In the genomic region with DNA sequence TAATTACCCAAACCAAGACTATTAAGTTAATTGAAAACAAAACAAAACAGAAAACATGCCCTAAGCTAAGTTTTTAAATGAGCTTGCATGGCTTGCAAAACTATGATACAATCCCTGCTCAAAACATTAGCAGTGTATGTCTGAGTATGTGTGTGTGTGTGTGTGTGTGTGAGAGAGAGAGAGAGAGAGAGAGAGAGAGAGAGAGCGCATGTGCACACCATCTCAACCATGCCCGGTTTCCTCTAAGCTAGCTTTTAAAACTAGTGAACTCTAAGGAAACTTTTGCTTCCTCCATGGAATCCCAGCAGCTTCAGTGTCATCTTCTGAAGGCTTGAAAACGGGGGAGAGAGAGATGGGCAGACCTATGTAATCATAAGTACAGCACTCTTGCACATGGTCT, we compare ENCODE assay signal across 20 mouse cellular contexts.
"Had no signal": no experiment of that assay in that cellular context is flagged by ENCODE, and none has a peak within 500 bp of the region (broad histone marks: within the 10 kb centered on the region; RNA-seq: fewer than 3 reads in every experiment).

No protein-coding gene starts in this region.

- H3K4me1 ChIP-seq: intestine, embryonic 15.5 days; kidney, embryonic 15.5 days; midbrain, embryonic 10.5 days; midbrain, embryonic 15.5 days; neural tube, embryonic 12.5 days; neural tube, embryonic 15.5 days had no signal

- H3K4me3 ChIP-seq: intestine, embryonic 15.5 days; kidney, embryonic 15.5 days; limb, embryonic 10.5 days; limb, embryonic 13.5 days; midbrain, embryonic 10.5 days; midbrain, embryonic 15.5 days; neural tube, embryonic 12.5 days; neural tube, embryonic 15.5 days had no signal

- ATAC-seq: intestine, embryonic 15.5 days; lung, postnatal 0 days; midbrain, embryonic 15.5 days had no signal

- DNase-seq: kidney, adult 11 months; kidney, adult 8-10 months; kidney, postnatal 10 days; kidney, postnatal 36 days; lung, embryonic 14.5 days; retina, postnatal 1 day; right cerebral cortex, postnatal 25 days; spleen, adult 18-20 months; thymus, adult 18-20 months; thymus, postnatal 36 days had no signal

- H3K9me3 ChIP-seq: intestine, embryonic 15.5 days; kidney, embryonic 15.5 days; limb, embryonic 10.5 days; limb, embryonic 13.5 days; midbrain, embryonic 10.5 days; midbrain, embryonic 15.5 days; neural tube, embryonic 12.5 days; neural tube, embryonic 15.5 days had no signal

- H3K27me3 ChIP-seq: intestine, embryonic 15.5 days; kidney, embryonic 15.5 days; limb, embryonic 13.5 days; midbrain, embryonic 15.5 days; neural tube, embryonic 12.5 days; neural tube, embryonic 15.5 days had no signal

- H3K9ac ChIP-seq: intestine, embryonic 15.5 days; kidney, embryonic 15.5 days; limb, embryonic 13.5 days; lung, embryonic 14.5 days; midbrain, embryonic 15.5 days; neural tube, embryonic 12.5 days; neural tube, embryonic 15.5 days had no signal

- H3K36me3 ChIP-seq: intestine, embryonic 15.5 days; kidney, embryonic 15.5 days; limb, embryonic 10.5 days; limb, embryonic 13.5 days; midbrain, embryonic 10.5 days; midbrain, embryonic 15.5 days; neural tube, embryonic 12.5 days; neural tube, embryonic 15.5 days had no signal

- H3K4me2 ChIP-seq: intestine, embryonic 15.5 days; kidney, embryonic 15.5 days; limb, embryonic 13.5 days; lung, embryonic 14.5 days; midbrain, embryonic 15.5 days; neural tube, embryonic 12.5 days; neural tube, embryonic 15.5 days had no signal

- H3K27ac ChIP-seq: intestine, embryonic 15.5 days; kidney, embryonic 15.5 days; limb, embryonic 10.5 days; limb, embryonic 13.5 days; macrophage; midbrain, embryonic 10.5 days; midbrain, embryonic 15.5 days; neural tube, embryonic 12.5 days; neural tube, embryonic 15.5 days had no signal
